Mouse (Mus musculus): Measurements from ENCODE around the gene Cog8.

GRCm38 (mm10) chr8:107040632-107041031 is 15.9 kb downstream of the Cog8 start:
- TF ChIP-seq CTCF (IDR thresholded peaks at IDR 0.05; ENCODE audit: borderline replicate concordance, insufficient read depth, low read length) (no peak), POLR2A (IDR thresholded peaks at IDR 0.05; ENCODE audit: low read depth, low read length) (no peak)
